Mouse (Mus musculus): ENCODE measurements around the gene Selenos.

Selenos gene

GRCm38 (mm10) chr7:66138878-66139277 is 59.4 kb downstream of the Selenos start:
- in situ Hi-C loops (cut with MboI; ENCODE audit: unreplicated experiment in 2 of 2) = no loop called here
